Mouse (Mus musculus) CH12.LX (cell line): ENCODE measurements around the gene Fnip1. TPM values are rescaled to one million over a fixed set of nuclear protein-coding genes. Genes with fewer than 3 reads are reported as not detected.

ENCODE experiments used
- DNase-seq: peaks from one replicate; pipeline ENCODE4 v3.0.0-alpha.2; 2013; ENCODE audit errors: extremely low read depth
- H3K27ac ChIP-seq: 2 replicates; pipeline ENCODE4 v1.5.1; 2012; ENCODE audit warnings: low read depth, mild to moderate bottlenecking, control low read depth, moderate library complexity; ENCODE audit not compliant: insufficient read depth
- H3K27me3 ChIP-seq: replicated peaks from 2 replicates; pipeline ENCODE3; 2012; ENCODE audit warnings: inconsistent platforms
- H3K36me3 ChIP-seq, 2 experiments: replicated peaks in 1 of 2; 2 replicates each; pipeline versions ENCODE3 to v1.6.1; 2012; ENCODE audit warnings: inconsistent platforms in 1 of 2, low read length in 1 of 2, mild to moderate bottlenecking in 1 of 2, mixed read lengths in 1 of 2, moderate library complexity in 1 of 2; ENCODE audit not compliant: control insufficient read depth in 1 of 2, insufficient read depth in 1 of 2
- H3K4me1 ChIP-seq, 2 experiments: 2 replicates each; pipeline ENCODE4 v1.6.1; 2012; ENCODE audit warnings: inconsistent platforms in 1 of 2, moderate library complexity in 1 of 2; ENCODE audit not compliant: insufficient read depth in 2 of 2, control insufficient read depth in 1 of 2
- H3K4me2 ChIP-seq: 2 replicates; pipeline ENCODE4 v1.6.1; 2012; ENCODE audit warnings: low read depth, mild to moderate bottlenecking, control low read depth; ENCODE audit not compliant: poor library complexity, insufficient read depth, severe bottlenecking
- H3K4me3 ChIP-seq, 3 experiments: fragments of 150-350 bp in 1 of 3; sonication (generic) in 1 of 3; replicated peaks in 1 of 3; 2 replicates each; pipeline versions ENCODE3 to v1.5.1; 2011 to 2012; ENCODE audit warnings: low read depth in 2 of 3, low read length in 2 of 3, mild to moderate bottlenecking in 2 of 3, moderate library complexity in 2 of 3, control low read depth in 1 of 3, improper control_type of control experiment in 1 of 3, inconsistent platforms in 1 of 3, mixed read lengths in 1 of 3; ENCODE audit not compliant: poor library complexity in 1 of 3
- H3K79me2 ChIP-seq: replicated peaks from 2 replicates; pipeline ENCODE4 v1.6.1; 2012; ENCODE audit warnings: mild to moderate bottlenecking, moderate library complexity; ENCODE audit not compliant: control insufficient read depth, poor library complexity, insufficient read depth, severe bottlenecking; ENCODE audit errors: extremely low read depth
- H3K9ac ChIP-seq: 2 replicates; pipeline ENCODE4 v1.6.1; 2012; ENCODE audit warnings: low read depth, mild to moderate bottlenecking, control low read depth, moderate library complexity; ENCODE audit not compliant: insufficient read depth
- H3K9me3 ChIP-seq: replicated peaks from 2 replicates; pipeline ENCODE3; 2012; ENCODE audit warnings: low read length, inconsistent platforms, mixed read lengths
- BHLHE40 ChIP-seq: IDR thresholded peaks from 2 replicates; pipeline ENCODE4 v1.6.1; 2011; ENCODE audit warnings: mild to moderate bottlenecking, low read depth, low read length, improper control_type of control experiment
- CHD2 ChIP-seq: IDR thresholded peaks from 2 replicates; pipeline ENCODE4 v1.6.1; 2011; ENCODE audit warnings: low read length, improper control_type of control experiment
- CTCF ChIP-seq, 2 experiments: IDR thresholded peaks in 1 of 2; conservative IDR thresholded peaks in 1 of 2; 2 replicates each; pipeline ENCODE4 v1.5.1; 2011 to 2012; ENCODE audit warnings: low read depth in 2 of 2, low read length in 2 of 2, improper control_type of control experiment in 1 of 2, inconsistent platforms in 1 of 2, mild to moderate bottlenecking in 1 of 2, moderate library complexity in 1 of 2
- ETS1 ChIP-seq: conservative IDR thresholded peaks from 2 replicates; pipeline ENCODE4 v1.6.1; 2012; ENCODE audit warnings: low read depth, mild to moderate bottlenecking, inconsistent platforms, low read length, improper control_type of control experiment, moderate library complexity
- HCFC1 ChIP-seq: IDR thresholded peaks from 2 replicates; pipeline ENCODE4 v1.6.1; 2012; ENCODE audit warnings: low read depth, mild to moderate bottlenecking, inconsistent platforms, low read length, improper control_type of control experiment
- JUN ChIP-seq: IDR thresholded peaks from 2 replicates; pipeline ENCODE4 v1.6.1; 2011; ENCODE audit warnings: low read depth, mild to moderate bottlenecking, low read length, improper control_type of control experiment, moderate library complexity; ENCODE audit not compliant: insufficient read depth
- JUND ChIP-seq: conservative IDR thresholded peaks from 2 replicates; pipeline ENCODE4 v1.6.1; 2011; ENCODE audit warnings: low read depth, low read length, improper control_type of control experiment
- KAT2A ChIP-seq: IDR thresholded peaks from 2 replicates; pipeline ENCODE4 v1.6.1; 2012; ENCODE audit warnings: low read length, improper control_type of control experiment, inconsistent platforms; ENCODE audit not compliant: insufficient replicate concordance
- MAFK ChIP-seq: IDR thresholded peaks from 2 replicates; pipeline ENCODE4 v1.6.1; 2011; ENCODE audit warnings: low read length, improper control_type of control experiment; ENCODE audit not compliant: insufficient replicate concordance
- MEF2A ChIP-seq: IDR thresholded peaks from 2 replicates; pipeline ENCODE4 v1.6.1; 2014; ENCODE audit warnings: low read depth, mild to moderate bottlenecking, inconsistent platforms, low read length, improper control_type of control experiment, borderline replicate concordance
- MYC ChIP-seq: IDR thresholded peaks from 2 replicates; pipeline ENCODE4 v1.6.1; 2011; ENCODE audit warnings: low read depth, mild to moderate bottlenecking, improper control_type of control experiment, low read length
- POLR2AphosphoS2 ChIP-seq: IDR thresholded peaks from 2 replicates; pipeline ENCODE4 v1.6.1; 2011; ENCODE audit warnings: low read depth, low read length, improper control_type of control experiment
- RCOR1 ChIP-seq: conservative IDR thresholded peaks from 2 replicates; pipeline ENCODE4 v1.6.1; 2012; ENCODE audit warnings: low read depth, mild to moderate bottlenecking, inconsistent platforms, low read length, improper control_type of control experiment
- SIN3A ChIP-seq: IDR thresholded peaks from 2 replicates; pipeline ENCODE4 v1.6.1; 2012; ENCODE audit warnings: low read length, improper control_type of control experiment, inconsistent platforms
- SMC3 ChIP-seq: IDR thresholded peaks from 2 replicates; pipeline ENCODE4 v1.6.1; 2011; ENCODE audit warnings: low read depth, low read length, improper control_type of control experiment
- TBP ChIP-seq: conservative IDR thresholded peaks from 2 replicates; pipeline ENCODE4 v1.6.1; 2011; ENCODE audit warnings: low read depth, low read length, improper control_type of control experiment
- UBTF ChIP-seq: IDR thresholded peaks from 2 replicates; pipeline ENCODE4 v1.6.1; 2012; ENCODE audit warnings: low read depth, mild to moderate bottlenecking, inconsistent platforms, low read length, improper control_type of control experiment, moderate library complexity
- USF1 ChIP-seq: IDR thresholded peaks from 2 replicates; pipeline ENCODE4 v1.6.1; 2014; ENCODE audit warnings: low read depth, mild to moderate bottlenecking, inconsistent platforms, low read length, improper control_type of control experiment
- ZC3H11A ChIP-seq: IDR thresholded peaks from 2 replicates; pipeline ENCODE4 v1.6.1; 2012; ENCODE audit warnings: low read depth, mild to moderate bottlenecking, inconsistent platforms, low read length, improper control_type of control experiment
- ZMIZ1 ChIP-seq: IDR thresholded peaks from 2 replicates; pipeline ENCODE4 v1.6.1; 2012; ENCODE audit warnings: low read depth, mild to moderate bottlenecking, inconsistent platforms, low read length, improper control_type of control experiment
- dilution Hi-C: fragments of 300-500 bp; cut with MboI; formaldehyde crosslinking; loops from 2 replicates; pipeline ENCODE4 v1.14.3; 2020; ENCODE audit warnings: low sequenced_read_pairs; ENCODE audit not compliant: extremely low pct_unique_long_range_greater_than_20kb, extremely low pct_ligation_motif_present
- in situ Hi-C: fragments of 300-500 bp; cut with MboI; formaldehyde crosslinking; loops from 3 replicates; pipeline ENCODE4 v1.14.3; 2019; ENCODE audit warnings: low sequenced_read_pairs, low pct_ligation_motif_present, low pct_unique_long_range_greater_than_20kb, mixed read lengths
- polyA plus RNA-seq: library from polyadenylated mRNA; unstranded; fragments of >175 nt; gene quantifications from 2 replicates; pipeline ENCODE4 v1.2.1, GENCODE M21; 2012; ENCODE audit warnings: low read depth; ENCODE audit not compliant: insufficient read length
- total RNA-seq, 2 experiments: library from RNA; depleted of rRNA; stranded (reverse); fragments of 300-350 nt in 1 of 2; fragments of >200 nt in 1 of 2; gene quantifications; 2 replicates each; pipeline ENCODE4 v1.2.3; 2012 to 2014

Gene Fnip1
- total and polyA plus RNA-seq, 3 experiments = 15.4 to 24.5 (median 21.8) TPM

DNA sequence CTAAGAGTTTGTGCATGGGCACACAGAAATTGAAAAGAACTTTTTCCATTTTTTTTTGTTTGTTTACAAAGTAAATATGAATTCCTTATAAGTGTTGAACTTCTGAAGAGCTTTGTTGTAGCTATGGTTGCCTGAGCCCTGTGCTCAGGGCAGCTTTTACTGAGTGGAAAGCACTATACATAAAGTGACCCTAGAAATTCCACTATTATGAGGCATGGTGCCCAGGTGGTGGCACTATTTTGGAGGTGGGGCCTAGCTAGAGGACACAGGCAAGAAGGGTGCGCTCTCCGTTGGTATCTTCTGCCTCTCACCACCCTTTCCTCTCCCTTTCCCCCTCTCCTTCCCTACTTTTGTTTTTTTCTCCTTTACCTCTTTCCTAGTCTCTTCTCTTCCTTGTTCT, 18.9 kb downstream of the Fnip1 start:
- Histone ChIP-seq H3K4me1 (peaks cover 0 to 64% of the 10 kb centered on the region in 2 experiments; a peak in 2 of 4 replicates), H3K27ac (no peak overlapping the region), H3K27me3 (no peaks in the 10 kb centered on the region), H3K4me3 (no peak overlapping the region), H3K36me3 (peaks cover 0 to 7% of the 10 kb centered on the region in 2 experiments), H3K4me2 (no peak overlapping the region), H3K9me3 (peaks cover 4% of the 10 kb centered on the region), H3K79me2 (peaks cover 47% of the 10 kb centered on the region), H3K9ac (no peak overlapping the region)
- DNase-seq = no peak
- dilution Hi-C loops (no loop called here), in situ Hi-C loops (no loop called here)
- TF ChIP-seq KAT2A (no peak), CHD2 (no peak), CTCF (conservative IDR thresholded peaks at IDR 0.05 in 1 of 2, IDR thresholded peaks at IDR 0.05 in 1 of 2; ENCODE audit: low read depth in 2 of 2, low read length in 2 of 2) (peak in 1 of 2 experiments; percentile 28; a peak in 2 of 4 replicates), SMC3 (peak; percentile 6; the same call in 1 of the 2 replicates)

DNA sequence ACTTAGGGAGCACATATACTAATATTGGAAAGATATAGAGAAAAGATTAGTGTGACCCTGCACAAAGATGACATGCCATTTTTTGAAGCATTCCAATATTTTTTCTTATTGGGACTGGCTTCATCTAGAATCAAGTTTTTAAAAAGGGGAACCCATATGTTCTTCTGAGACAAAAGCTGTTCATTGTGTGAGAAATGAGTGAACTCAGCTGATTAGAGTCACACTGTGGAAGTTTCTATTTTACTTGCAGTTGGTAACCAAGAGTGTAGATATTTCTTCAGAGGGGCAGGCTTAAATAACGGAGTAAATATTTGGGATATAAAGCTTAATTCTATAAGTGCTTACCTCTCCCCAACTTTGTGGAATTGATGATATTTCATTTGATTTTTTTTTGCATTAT, 20.2 kb downstream of the Fnip1 start:
- H3K9me3 ChIP-seq = peaks cover 10% of the 10 kb centered on the region
- TF ChIP-seq ZC3H11A = no peak
- no peak for TF ChIP-seq MEF2A
- TF ChIP-seq JUND = no peak
- TF ChIP-seq BHLHE40 = 0 out of 2 replicates have a peak, but pooled peaks have one; percentile 10
- TF ChIP-seq POLR2AphosphoS2 = no peak
- no peak for TF ChIP-seq RCOR1
- peak; percentile 52; the same call in 1 of the 2 replicates for TF ChIP-seq ETS1
- no peak for TF ChIP-seq MYC
- TF ChIP-seq USF1 = no peak
- TF ChIP-seq UBTF = no peak
- no peak for TF ChIP-seq ZMIZ1
- no peak for TF ChIP-seq JUN
- no peak for TF ChIP-seq SIN3A
- TF ChIP-seq MAFK = no peak
- no peak for TF ChIP-seq TBP
- TF ChIP-seq HCFC1 = no peak
- TF ChIP-seq, all 38 proteins: peak for 2
- no peaks in the 10 kb centered on the region for H3K27me3 ChIP-seq
- DNase-seq = no peak
- peaks cover 50% of the 10 kb centered on the region for H3K79me2 ChIP-seq
- H3K4me3 ChIP-seq = no peak overlapping the region
- dilution Hi-C loops (no loop called here), in situ Hi-C loops (no loop called here)
- H3K9ac ChIP-seq = no peak overlapping the region
- no peak overlapping the region for H3K27ac ChIP-seq
- H3K36me3 ChIP-seq = peaks cover 4 to 12% of the 10 kb centered on the region in 2 experiments
- H3K4me1 ChIP-seq = peaks cover 0 to 55% of the 10 kb centered on the region in 2 experiments; a peak in 2 of 4 replicates
- no peak overlapping the region for H3K4me2 ChIP-seq
